Mouse (Mus musculus) lung, postnatal 0 days (tissue): Measurements from ENCODE around the gene Dusp12.

Experiments used
- CTCF ChIP-seq: IDR thresholded peaks from 2 replicates; pipeline ENCODE4 v1.5.1; 2016; ENCODE audit warnings: antibody characterized with exemption, mild to moderate bottlenecking
- EP300 ChIP-seq: IDR thresholded peaks from 2 replicates; pipeline ENCODE4 v1.6.1; 2016; ENCODE audit warnings: antibody characterized with exemption, mild to moderate bottlenecking, control low read depth

DNA sequence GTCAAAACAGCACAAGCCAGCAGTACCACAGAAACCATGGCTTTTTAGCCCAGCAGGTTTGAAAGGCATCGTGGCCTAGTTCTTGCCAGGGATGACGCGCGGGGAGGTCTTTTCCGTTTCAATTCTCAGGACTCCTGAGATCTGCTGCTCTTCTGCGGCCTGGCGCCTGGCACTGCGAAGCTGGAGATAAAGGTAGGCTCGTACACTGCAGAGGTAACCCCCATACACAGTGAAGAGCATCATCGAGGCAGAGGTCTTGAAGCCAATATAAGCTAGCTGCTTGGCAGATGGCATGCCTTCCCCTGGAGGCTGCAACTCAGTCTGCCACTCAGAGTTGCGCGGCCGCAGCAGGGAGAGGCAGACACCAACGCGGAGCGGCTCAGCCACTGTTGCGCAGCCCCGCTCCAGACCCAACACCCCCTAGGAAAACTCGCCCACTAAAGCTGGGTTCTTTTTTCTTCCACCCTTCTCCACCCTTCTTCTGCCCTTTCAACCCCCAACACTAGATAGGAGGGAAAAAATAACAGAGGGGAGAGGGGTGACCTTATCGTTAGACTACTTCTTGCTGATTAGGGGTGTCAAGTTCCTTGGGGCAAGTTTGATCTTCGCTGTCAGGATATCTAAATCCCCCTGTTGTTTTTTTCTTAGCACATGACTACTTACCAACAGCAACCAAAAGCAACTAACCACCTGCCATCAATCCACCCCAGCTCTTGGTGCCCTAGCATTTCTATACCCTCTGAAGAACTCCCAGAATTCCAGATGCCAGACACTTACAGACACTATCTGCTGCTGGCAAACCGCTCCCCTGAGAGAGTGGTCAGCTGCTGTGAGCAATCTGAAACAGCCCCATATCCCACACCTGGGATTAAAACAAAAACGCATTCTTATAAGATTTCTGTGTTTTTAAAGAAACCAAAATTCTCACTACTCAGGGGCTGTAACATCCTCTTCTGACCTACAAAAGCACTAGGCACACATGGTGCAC, 34.4 kb downstream of the Dusp12 start:
- TF ChIP-seq CTCF (no peak), EP300 (no peak)
